Mouse (Mus musculus) liver, postnatal 0 days (tissue): ENCODE data around the gene Gamt.

Experiments
- CTCF ChIP-seq: sonication (generic); IDR thresholded peaks from 2 replicates; pipeline ENCODE4 v1.5.1; 2016; ENCODE audit warnings: antibody characterized with exemption, low read depth
- EP300 ChIP-seq: IDR thresholded peaks from 2 replicates; pipeline ENCODE4 v1.6.1; 2016; ENCODE audit warnings: antibody characterized with exemption, low read depth, mild to moderate bottlenecking

- TF ChIP-seq CTCF: no peak
- TF ChIP-seq EP300: no peak
These were observed 21.0 kb downstream of the Gamt start for GRCm38 (mm10) chr10:80239791-80240190.
